Comparison of ENCODE assay signal across 12 mouse cellular contexts in the genomic region with DNA sequence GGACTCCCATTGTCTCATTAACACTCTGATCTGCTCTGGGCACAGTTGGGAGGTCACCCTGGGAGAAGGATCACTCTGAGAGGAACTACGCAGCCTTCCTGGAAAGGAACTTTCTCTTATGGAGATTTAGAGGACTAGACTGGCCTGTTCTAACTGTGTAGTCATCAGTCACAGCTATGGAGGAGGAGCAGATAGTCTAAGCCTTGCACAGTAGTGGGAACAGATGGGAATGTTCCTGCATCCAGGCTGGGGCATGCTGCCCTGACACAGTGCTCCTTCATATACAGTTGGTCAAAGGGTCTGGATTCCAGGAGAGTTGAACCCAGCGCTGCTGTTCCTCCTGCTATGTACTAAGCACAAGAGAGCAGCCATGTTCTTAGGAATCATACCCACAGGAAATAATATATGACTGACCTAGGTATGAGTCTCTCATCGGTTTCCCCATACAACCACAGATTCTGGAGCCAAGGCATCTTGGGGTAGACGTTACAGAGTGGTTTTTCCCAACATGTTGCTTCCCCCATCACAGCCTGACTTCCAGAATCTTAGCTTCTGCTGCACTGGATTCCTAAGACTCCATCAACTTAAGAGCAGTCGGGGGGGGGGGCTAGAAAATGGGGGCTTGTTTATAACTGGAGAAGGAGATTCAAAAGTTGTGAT. TPM values are rescaled to one million over a fixed set of nuclear protein-coding genes. Genes with fewer than 3 reads are reported as not detected.
DNase-seq lines count a peak whose midpoint lies in the region; ATAC-seq lines count a peak whose summit lies in the region.
"Had no signal": no experiment of that assay in that cellular context is flagged by ENCODE, and none has a peak within 500 bp of the region (broad histone marks: within the 10 kb centered on the region; RNA-seq: fewer than 3 reads in every experiment).

No protein-coding gene starts in this region.

- H3K27ac ChIP-seq in heart, embryonic 14.5 days (replicated peaks in 1 of 2; ENCODE audit: control insufficient read depth in 1 of 2, insufficient read depth in 1 of 2, low read depth in 2 of 2, low read length in 2 of 2), result peak overlapping the region; percentile 69 to 86
- peak overlapping the region; percentile 37 for H3K27ac ChIP-seq in limb, embryonic 12.5 days
- H3K27ac ChIP-seq: hindbrain, embryonic 14.5 days had no signal

- 0 out of 2 replicates have a peak, but pooled peaks cover 3% of the 10 kb centered on the region for H3K9me3 ChIP-seq in heart, embryonic 14.5 days (ENCODE audit: control insufficient read depth, low read length)
- H3K9me3 ChIP-seq in limb, embryonic 12.5 days, result no peaks in the 10 kb centered on the region
- H3K9me3 ChIP-seq: embryonic facial prominence, embryonic 15.5 days had no signal

- no peaks in the 10 kb centered on the region for H3K36me3 ChIP-seq in heart, embryonic 14.5 days (ENCODE audit: control insufficient read depth, insufficient read depth, low read length)
- H3K36me3 ChIP-seq in limb, embryonic 12.5 days, result no peaks in the 10 kb centered on the region
- H3K36me3 ChIP-seq: embryonic facial prominence, embryonic 15.5 days had no signal

- no peaks in the 10 kb centered on the region for H3K27me3 ChIP-seq in heart, embryonic 14.5 days (ENCODE audit: control insufficient read depth, insufficient read depth, low read length)
- H3K27me3 ChIP-seq in limb, embryonic 12.5 days, result peaks cover 19% of the 10 kb centered on the region
- H3K27me3 ChIP-seq: embryonic facial prominence, embryonic 15.5 days had no signal

- no peak for DNase-seq in heart, postnatal 36 days
- DNase-seq in layer of hippocampus, adult 9-11 months, result peak; percentile 32
- no peak for DNase-seq in layer of hippocampus, adult 11-12 months (ENCODE audit: low spot score)
- DNase-seq in NIH3T3 (ENCODE audit: low read depth), result peak; percentile 60
- no peak for DNase-seq in natural killer cell, adult 2 months (ENCODE audit: low spot score in 2 of 2)
- DNase-seq in adrenal gland, postnatal 10 days, result no peak
- DNase-seq: gastrocnemius, postnatal 36 days had no signal

- no peak overlapping the region for H3K4me3 ChIP-seq in heart, embryonic 14.5 days (ENCODE audit: control insufficient read depth in 1 of 2, insufficient read depth in 1 of 2, low read depth in 1 of 2, low read length in 2 of 2)
- no peak overlapping the region for H3K4me3 ChIP-seq in limb, embryonic 12.5 days (replicated peaks)
- H3K4me3 ChIP-seq: embryonic facial prominence, embryonic 15.5 days; megakaryocyte, embryonic 14.5 days had no signal

- H3K4me1 ChIP-seq in heart, embryonic 14.5 days (ENCODE audit: control insufficient read depth in 2 of 2, insufficient read depth in 2 of 2, low read length in 2 of 2), result peaks cover 53 to 71% of the 10 kb centered on the region in 2 experiments
- peaks cover 51% of the 10 kb centered on the region for H3K4me1 ChIP-seq in limb, embryonic 12.5 days (replicated peaks)

- 70% methylated on average over 5 of the region's 5 CpGs for WGBS in heart, embryonic 14.5 days
- 69% methylated on average over 5 of the region's 5 CpGs for whole genome bisulfite sequencing in limb, embryonic 12.5 days

- 0 out of 2 replicates have a peak overlapping the region, but pooled peaks have one; percentile 21 for H3K9ac ChIP-seq in heart, embryonic 14.5 days (ENCODE audit: low read length)
- H3K9ac ChIP-seq in limb, embryonic 12.5 days (replicated peaks), result no peak overlapping the region
- H3K9ac ChIP-seq: embryonic facial prominence, embryonic 15.5 days; hindbrain, embryonic 14.5 days had no signal

- intact Hi-C loops in heart, postnatal 36 days (cut with DNase I), result no loop called here

- H3K4me2 ChIP-seq in heart, embryonic 14.5 days (ENCODE audit: low read length), result peak overlapping the region; percentile 37
- peak overlapping the region; percentile 35 for H3K4me2 ChIP-seq in limb, embryonic 12.5 days
- H3K4me2 ChIP-seq: embryonic facial prominence, embryonic 15.5 days; hindbrain, embryonic 14.5 days had no signal

- no peak for ATAC-seq in heart, embryonic 14.5 days (ENCODE audit: insufficient number of reproducible peaks, insufficient read depth, low FRiP score, low read depth)
- ATAC-seq in limb, embryonic 12.5 days (ENCODE audit: insufficient number of reproducible peaks, insufficient read depth, low FRiP score, low TSS enrichment, low read depth), result no peak

RNA-seq across cellular contexts. Expression of a gene that starts 58.0 kb away (rescaled TPM):
- 44.7 and 47.9 TPM in 2 replicates for polyA plus RNA-seq in heart, embryonic 14.5 days (2014; fragmentation: Nextera tagmentation; extraction: Ambion mirVana)
- total RNA-seq in heart, postnatal 36 days (2021), result 1 to 10 TPM; 7.2 to 7.3 TPM
- 40.7 and 45.6 TPM in 2 replicates for polyA plus RNA-seq in limb, embryonic 12.5 days (2016; fragmentation: Nextera tagmentation; extraction: Ambion mirVana)
- 1 to 10 TPM; 5.1 to 6.6 TPM for total RNA-seq in adrenal gland, postnatal 10 days (2021)

Comparison
In these comparisons a context has a peak if more than half of its experiments do, and no peak if none do; other contexts are left out.
1. DNase-seq: peak in layer of hippocampus, adult 9-11 months (single experiment) and NIH3T3 (single experiment); none in heart, postnatal 36 days (0 of 2), layer of hippocampus, adult 11-12 months (single experiment), natural killer cell, adult 2 months (0 of 2) and adrenal gland, postnatal 10 days (single experiment).